7 mouse cellular contexts compared by ENCODE assay signal in genomic region chr2:164909542-164909941, GRCm38 (mm10). TPM values are rescaled to one million over a fixed set of nuclear protein-coding genes. Genes with fewer than 3 reads are reported as not detected.
DNase-seq lines count a peak whose midpoint lies in the region; ATAC-seq and TF ChIP-seq lines count a peak whose summit lies in the region.

No protein-coding gene starts in this region.

- no peak for ATAC-seq in forebrain, embryonic 14.5 days
- ATAC-seq in lung, embryonic 14.5 days (ENCODE audit: insufficient read depth) = no peak

- DNase-seq in CD4-positive helper T cell, adult 2 months (ENCODE audit: low read depth, low spot score) = peak; percentile 31
- DNase-seq in NIH3T3 (ENCODE audit: low read depth) = peak; percentile 71
- DNase-seq in forebrain, embryonic 14.5 days (ENCODE audit: low spot score) = no peak
- DNase-seq in kidney, adult 11 months = peak; percentile 56
- peak; percentile 66 for DNase-seq in lung, embryonic 14.5 days
- DNase-seq in retina, postnatal 1 day = peak; percentile 73
- DNase-seq in layer of hippocampus, adult 8-10 months (ENCODE audit: low spot score in 2 of 2) = no peak

- peak overlapping the region; percentile 87 for H3K4me2 ChIP-seq in forebrain, embryonic 14.5 days (ENCODE audit: low read length)
- H3K4me2 ChIP-seq in lung, embryonic 14.5 days = peak overlapping the region; percentile 81

- peaks cover 51% of the 10 kb centered on the region for H3K36me3 ChIP-seq in forebrain, embryonic 14.5 days (ENCODE audit: control insufficient read depth, insufficient read depth, low read length)
- peaks cover 49% of the 10 kb centered on the region for H3K36me3 ChIP-seq in lung, embryonic 14.5 days (ENCODE audit: insufficient read depth)

- peak; percentile 62 for TF ChIP-seq CTCF in lung, embryonic 14.5 days (IDR thresholded peaks at IDR 0.05; ENCODE audit: low read depth)

- H3K9me3 ChIP-seq in forebrain, embryonic 14.5 days (replicated peaks; ENCODE audit: control insufficient read depth, low read length) = 0 out of 2 replicates have a peak, but pooled peaks cover 4% of the 10 kb centered on the region
- H3K9me3 ChIP-seq in lung, embryonic 14.5 days (ENCODE audit: low read depth, low read length) = no peaks in the 10 kb centered on the region

- peak overlapping the region; percentile 96; the same call in 1 of the 2 replicates for H3K9ac ChIP-seq in forebrain, embryonic 14.5 days (ENCODE audit: low read length)
- H3K9ac ChIP-seq in lung, embryonic 14.5 days = peak overlapping the region; percentile 93; the same call in 1 of the 2 replicates

- no peaks in the 10 kb centered on the region for H3K27me3 ChIP-seq in forebrain, embryonic 14.5 days (replicated peaks; ENCODE audit: control insufficient read depth, insufficient read depth, low read length)
- H3K27me3 ChIP-seq in lung, embryonic 14.5 days (ENCODE audit: insufficient read depth, low read length) = no peaks in the 10 kb centered on the region

- peak overlapping the region; percentile 81; the same call in 1 of the 2 replicates for H3K4me3 ChIP-seq in forebrain, embryonic 14.5 days (ENCODE audit: low read depth, low read length)
- H3K4me3 ChIP-seq in lung, embryonic 14.5 days (ENCODE audit: low read depth, low read length) = peak overlapping the region; percentile 59

- H3K4me1 ChIP-seq in forebrain, embryonic 14.5 days (ENCODE audit: control insufficient read depth, insufficient read depth, low read length) = peaks cover 14% of the 10 kb centered on the region
- H3K4me1 ChIP-seq in lung, embryonic 14.5 days (ENCODE audit: insufficient read depth) = 0 out of 2 replicates have a peak, but pooled peaks cover 6% of the 10 kb centered on the region

- H3K27ac ChIP-seq in forebrain, embryonic 14.5 days (ENCODE audit: low read depth, low read length) = no peak overlapping the region
- no peak overlapping the region for H3K27ac ChIP-seq in lung, embryonic 14.5 days (ENCODE audit: low read depth)

- WGBS in forebrain, embryonic 14.5 days = 90% methylated on average over 1 of the region's 1 CpGs
- 72% methylated on average over 1 of the region's 1 CpGs for WGBS in lung, embryonic 14.5 days

RNA-seq across cellular contexts. Expression of gene Zfp335, which starts 2.0 kb away (rescaled TPM):
- polyA plus RNA-seq in forebrain, embryonic 14.5 days (2014; fragmentation: Nextera tagmentation; extraction: Ambion mirVana) = 8.9 and 13.4 TPM in 2 replicates
- polyA plus RNA-seq in lung, embryonic 14.5 days (2014; fragmentation: Nextera tagmentation; extraction: Ambion mirVana) = 14.8 and 15.8 TPM in 2 replicates
- total RNA-seq in layer of hippocampus, adult 8-10 months (2022) = 10 to 100 TPM; 24.8 to 33.0 (median 29.0) TPM

RNA-seq across cellular contexts. Expression of gene Pcif1, which starts 30.4 kb away (rescaled TPM):
- 83.9 and 85.1 TPM in 2 replicates for polyA plus RNA-seq in forebrain, embryonic 14.5 days (2014; fragmentation: Nextera tagmentation; extraction: Ambion mirVana)
- 76.9 and 83.0 TPM in 2 replicates for polyA plus RNA-seq in lung, embryonic 14.5 days (2014; fragmentation: Nextera tagmentation; extraction: Ambion mirVana)
- 10 to 100 TPM; 40.5 to 62.8 (median 49.0) TPM for total RNA-seq in layer of hippocampus, adult 8-10 months (2022)

RNA-seq across cellular contexts. Expression of gene Mmp9, which starts 31.0 kb away (rescaled TPM):
- polyA plus RNA-seq in forebrain, embryonic 14.5 days (2014; fragmentation: Nextera tagmentation; extraction: Ambion mirVana) = 12.8 and 15.5 TPM in 2 replicates
- polyA plus RNA-seq in lung, embryonic 14.5 days (2014; fragmentation: Nextera tagmentation; extraction: Ambion mirVana) = 0.24 and 0.25 TPM in 2 replicates
- total RNA-seq in layer of hippocampus, adult 8-10 months (2022) = 1 to 10 TPM; 1.5 to 2.2 (median 2.0) TPM

RNA-seq across cellular contexts. Expression of gene Slc12a5, which starts 51.1 kb away (rescaled TPM):
- polyA plus RNA-seq in forebrain, embryonic 14.5 days (2014; fragmentation: Nextera tagmentation; extraction: Ambion mirVana) = 15.1 and 17.7 TPM in 2 replicates
- polyA plus RNA-seq in lung, embryonic 14.5 days (2014; fragmentation: Nextera tagmentation; extraction: Ambion mirVana) = 0.57 and 1.6 TPM in 2 replicates
- total RNA-seq in layer of hippocampus, adult 8-10 months (2022) = 100 to 1,000 TPM; 370 to 437 (median 422) TPM

RNA-seq across cellular contexts. Expression of gene Pltp, which starts 52.0 kb away (rescaled TPM):
- 58.4 and 80.3 TPM in 2 replicates for polyA plus RNA-seq in forebrain, embryonic 14.5 days (2014; fragmentation: Nextera tagmentation; extraction: Ambion mirVana)
- polyA plus RNA-seq in lung, embryonic 14.5 days (2014; fragmentation: Nextera tagmentation; extraction: Ambion mirVana) = 122 and 126 TPM in 2 replicates
- 100 to 1,000 TPM in 2 of 4 experiments, 10 to 100 TPM in 2; 81.0 to 114 (median 96.0) TPM for total RNA-seq in layer of hippocampus, adult 8-10 months (2022)

Comparison
In these comparisons a context has a peak if more than half of its experiments do, and no peak if none do; other contexts are left out.
1. DNase-seq: peak in CD4-positive helper T cell, adult 2 months (single experiment), NIH3T3 (single experiment), kidney, adult 11 months (single experiment), lung, embryonic 14.5 days (single experiment) and retina, postnatal 1 day (single experiment); none in forebrain, embryonic 14.5 days (single experiment) and layer of hippocampus, adult 8-10 months (0 of 2).
2. RNA of gene Mmp9, which starts 31.0 kb away (polyA plus RNA-seq): 12.8 to 15.5 TPM in forebrain, embryonic 14.5 days; 0.24 to 0.25 TPM in lung, embryonic 14.5 days; every median in the first group is over 10 times any median in the second.